Mouse (Mus musculus) spleen, postnatal 36 days (tissue): ENCODE measurements around the gene Syne1.
A peak's percentile ranks its signal among the peaks of the same experiment; 100 is the strongest.

Experiments used
- DNase-seq, 2 experiments: peaks; one replicate each; pipeline ENCODE4 v3.0.0; 2022; ENCODE audit warnings: low spot score in 2 of 2, mixed read lengths in 1 of 2

Syne1 gene

DNA sequence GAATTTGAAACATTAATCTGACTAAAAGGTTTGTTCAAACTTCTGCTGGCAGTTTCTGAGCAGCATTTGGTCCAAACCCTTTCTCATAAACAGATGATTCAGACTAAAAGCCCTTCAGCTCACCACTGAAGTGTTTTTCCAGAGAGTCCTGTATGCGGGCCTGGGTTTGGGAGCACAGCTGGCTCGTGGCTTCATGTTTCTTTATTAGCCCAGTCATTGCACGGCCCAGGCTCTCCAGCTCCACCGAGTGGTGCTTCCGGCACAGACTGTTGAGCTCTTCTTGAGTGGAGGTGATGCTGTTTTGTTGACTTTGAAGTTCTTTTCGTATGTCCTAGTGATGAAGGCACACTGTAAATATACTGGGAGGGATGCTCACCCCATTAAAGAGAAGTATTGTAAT, 245.7 kb downstream of the Syne1 start:
- DNase-seq, result no peak

DNA sequence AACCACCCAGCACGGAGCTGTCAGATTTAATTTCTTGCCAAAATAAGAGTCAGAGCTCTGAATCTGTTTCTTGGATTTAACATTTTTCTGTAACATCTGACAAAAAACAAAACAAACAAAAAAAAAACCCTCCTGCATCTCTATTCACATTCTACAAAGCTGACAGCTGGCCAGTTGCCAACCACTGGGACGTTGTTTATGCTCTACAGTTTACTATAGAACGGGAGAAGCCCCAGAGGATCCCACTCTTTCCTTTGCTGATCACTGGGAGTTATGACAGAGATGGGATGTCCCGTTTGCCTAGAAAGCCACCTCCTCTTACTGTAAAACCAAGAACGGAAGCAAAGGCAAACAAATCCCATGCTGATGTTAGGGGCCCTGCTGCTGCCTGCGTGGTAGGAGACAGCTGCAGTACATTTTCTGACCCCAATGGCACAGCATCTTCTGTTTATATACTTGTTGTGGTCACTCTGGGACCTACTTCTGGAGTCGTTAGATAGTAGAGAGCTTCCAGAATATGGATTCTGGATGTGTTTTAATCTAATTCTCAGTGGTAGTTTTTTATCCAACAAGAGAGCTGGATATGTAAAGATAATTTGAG, 255.9 kb downstream of the Syne1 start:
- DNase-seq, result no peak

GRCm38 (mm10) chr10:5289575-5289909, 261.7 kb downstream of the Syne1 start:
- DNase-seq, result no peak

- DNase-seq, result no peak
Observed at GRCm38 (mm10) chr10:5288716-5289574, 262.3 kb downstream of the Syne1 start.

GRCm38 (mm10) chr10:5288262-5288661, 263.0 kb downstream of the Syne1 start:
- no peak for DNase-seq

GRCm38 (mm10) chr10:5275769-5276168, 275.5 kb downstream of the Syne1 start:
- DNase-seq, result no peak

GRCm38 (mm10) chr10:5270641-5271040, 280.6 kb downstream of the Syne1 start:
- no peak for DNase-seq

DNA sequence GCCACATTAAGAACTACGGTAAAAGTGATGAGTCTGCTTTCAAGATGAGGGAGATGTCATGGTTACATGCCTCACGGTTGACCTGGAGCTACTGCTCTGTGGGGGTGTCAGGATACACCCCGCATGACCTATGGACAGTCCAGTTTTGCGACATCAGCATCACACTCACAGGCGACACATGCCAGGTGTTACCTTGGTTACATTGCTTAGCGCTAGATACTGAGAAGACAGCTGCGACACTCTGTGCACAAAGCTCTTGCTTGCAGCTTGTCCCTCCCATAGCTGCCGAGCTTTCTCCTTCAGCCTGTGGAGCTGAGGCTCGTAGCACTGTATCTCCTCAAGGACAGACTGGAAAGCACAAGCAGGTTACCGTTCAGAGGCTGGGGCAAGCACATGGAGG, 286.9 kb downstream of the Syne1 start:
- DNase-seq, result no peak

DNA sequence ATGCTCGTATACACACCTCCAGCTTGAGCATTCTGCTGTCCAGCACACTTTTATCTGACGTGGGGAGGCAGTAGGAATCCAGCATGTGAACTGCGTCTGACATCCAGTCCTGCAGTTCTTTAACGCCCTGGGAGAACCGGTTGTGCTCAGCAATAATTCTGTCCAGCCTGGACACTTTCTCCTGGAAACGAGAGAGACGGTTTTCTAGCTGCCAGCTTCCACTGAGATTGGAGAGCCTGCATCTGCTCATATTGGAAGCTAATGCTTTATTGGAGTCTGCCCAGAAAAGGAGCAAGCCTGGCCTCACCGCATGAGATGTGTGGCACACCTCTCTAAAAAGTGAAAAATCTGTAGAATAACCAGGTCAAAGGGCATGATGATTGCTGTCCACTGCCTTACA, 288.6 kb downstream of the Syne1 start:
- DNase-seq, result no peak

GRCm38 (mm10) chr10:5256686-5257085, 294.6 kb downstream of the Syne1 start:
- DNase-seq, result no peak

- no peak for DNase-seq
Observed at GRCm38 (mm10) chr10:5253752-5254151, 297.5 kb downstream of the Syne1 start.

- no peak for DNase-seq
Observed at GRCm38 (mm10) chr10:5250702-5251101, 300.6 kb downstream of the Syne1 start.

GRCm38 (mm10) chr10:5239680-5240079, 311.6 kb downstream of the Syne1 start:
- no peak for DNase-seq

DNA sequence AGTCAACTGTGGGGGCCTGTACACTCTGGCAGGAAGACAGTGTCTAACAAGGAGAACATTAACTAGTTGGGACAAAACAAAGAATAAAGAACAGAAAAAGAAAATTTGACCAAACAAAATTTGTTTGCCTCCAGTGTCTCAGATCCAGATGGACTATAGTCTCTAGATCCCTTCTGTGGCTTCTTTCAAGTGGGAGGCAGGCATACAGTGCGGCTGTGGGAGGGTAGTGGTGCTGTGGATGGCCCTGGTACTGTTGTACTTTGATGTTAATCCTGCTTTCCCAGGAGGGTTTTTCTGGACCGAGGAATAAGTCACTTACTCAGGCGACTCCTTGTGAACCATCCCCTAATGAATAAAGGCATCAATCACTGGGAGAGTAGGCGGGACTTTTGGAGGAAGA, 314.4 kb downstream of the Syne1 start:
- DNase-seq, result no peak

GRCm38 (mm10) chr10:5236171-5236570, 315.1 kb downstream of the Syne1 start:
- DNase-seq, result no peak

DNA sequence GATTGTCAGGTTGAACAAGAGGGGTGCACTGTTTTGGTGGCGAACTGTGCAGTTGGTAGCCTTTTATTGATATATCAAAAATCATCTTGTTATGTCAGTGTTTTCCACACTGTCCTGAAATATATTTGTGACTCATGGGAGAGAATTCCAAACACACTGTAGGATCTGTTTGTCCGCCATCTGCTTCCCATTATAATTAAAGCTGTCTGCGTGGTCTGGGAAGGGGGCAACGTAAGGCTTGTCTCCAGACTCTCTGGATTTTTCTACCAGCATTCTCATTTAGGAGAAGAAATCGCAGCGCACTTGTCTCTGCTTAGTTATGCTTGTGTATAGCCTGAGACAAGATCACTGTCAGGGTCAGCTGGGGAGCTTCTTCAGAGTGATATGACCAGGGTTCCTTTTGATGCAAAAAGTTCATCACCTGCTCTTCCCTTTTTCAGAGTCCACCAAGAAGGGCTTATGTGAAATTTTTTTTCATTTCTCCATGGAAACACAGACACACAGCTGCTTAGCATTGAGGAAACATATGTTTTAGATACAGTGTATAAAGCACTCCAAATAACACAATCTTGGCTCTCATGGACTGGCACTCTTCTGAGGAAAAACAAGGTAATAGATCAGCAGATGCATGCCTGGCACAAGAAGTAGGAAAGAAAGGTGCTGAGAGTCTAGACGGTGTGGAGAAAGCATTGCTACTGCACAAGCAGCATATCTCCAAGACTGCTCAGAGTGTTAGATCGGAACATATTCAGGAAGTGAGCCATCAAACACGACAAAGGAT, 316.4 kb downstream of the Syne1 start:
- no peak for DNase-seq

DNA sequence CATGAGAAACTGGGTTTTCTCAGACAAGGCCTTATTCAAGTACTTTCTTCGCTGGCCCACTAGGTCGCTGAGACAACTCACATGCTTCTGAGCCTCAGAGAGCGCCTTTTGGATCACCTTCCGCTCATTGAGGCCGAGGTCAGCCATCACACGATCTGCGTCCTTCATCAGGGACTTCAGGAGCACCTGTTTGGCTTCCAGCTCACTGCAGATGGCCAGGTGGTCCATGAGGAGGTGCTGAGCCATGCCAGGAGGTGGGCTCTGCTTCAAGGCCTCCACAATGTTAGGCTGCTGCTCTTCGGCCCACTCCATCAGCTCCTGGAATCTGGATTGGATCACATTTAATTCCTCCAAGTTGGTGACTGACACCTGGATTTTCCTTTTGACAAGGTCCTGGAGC, 322.2 kb downstream of the Syne1 start:
- DNase-seq, result no peak

GRCm38 (mm10) chr10:5227395-5228076, 323.7 kb downstream of the Syne1 start:
- no peak for DNase-seq

DNA sequence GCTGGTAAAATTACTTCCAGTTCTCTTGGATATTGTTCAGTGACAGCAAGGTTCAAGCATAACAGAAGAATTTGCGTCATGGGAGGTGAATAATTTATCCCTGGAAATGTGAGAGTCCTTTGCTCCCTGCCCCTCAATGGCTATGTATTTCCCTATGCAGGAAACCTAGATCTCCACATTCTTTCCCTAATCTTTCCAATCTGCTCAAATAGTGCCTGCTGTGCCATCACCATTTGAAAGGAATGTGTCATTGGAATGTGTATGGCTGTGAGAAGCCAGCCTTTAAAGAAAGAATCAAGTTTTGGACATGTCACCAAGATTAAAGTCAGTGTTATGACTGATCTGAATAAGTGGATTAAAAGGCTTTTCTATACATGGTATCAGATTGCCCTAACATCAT, 335.3 kb downstream of the Syne1 start:
- no peak for DNase-seq

DNA sequence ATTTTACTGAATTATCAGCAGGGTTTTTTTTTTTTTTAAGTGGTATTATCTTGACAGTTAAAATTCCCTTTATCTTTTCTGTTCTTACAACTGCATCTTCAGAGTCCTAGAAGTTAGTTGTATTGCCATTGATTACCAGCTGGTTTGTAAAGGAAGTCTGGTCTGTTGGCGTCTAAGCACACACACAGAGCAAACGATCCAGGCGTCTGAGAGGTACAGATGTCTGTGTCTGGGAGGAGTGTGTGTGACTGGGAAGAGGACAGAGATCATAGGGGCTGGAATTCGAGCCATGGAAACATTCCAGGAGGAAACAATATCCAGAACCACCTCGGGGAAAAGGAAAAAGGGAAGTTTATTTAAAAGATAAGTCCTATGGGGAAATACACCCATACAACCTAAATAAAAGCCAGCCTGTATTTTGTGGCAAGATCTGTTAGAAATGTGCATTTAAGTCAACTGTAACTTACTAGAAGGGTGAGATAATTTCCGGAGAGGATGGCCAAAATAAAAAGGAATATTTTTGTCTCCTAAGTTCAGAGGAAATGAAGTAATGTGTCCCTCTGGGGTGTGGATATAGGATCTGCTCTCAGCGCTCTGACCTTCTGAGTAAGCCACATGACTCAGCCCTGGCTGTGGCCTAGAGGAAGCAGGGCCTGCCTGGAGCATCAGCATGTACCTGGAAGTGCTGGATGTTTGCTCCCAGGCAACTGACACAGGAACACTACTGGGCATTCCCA, 343.2 kb downstream of the Syne1 start:
- DNase-seq, result no peak

GRCm38 (mm10) chr10:5205977-5206376, 345.3 kb downstream of the Syne1 start:
- DNase-seq, result peak in 1 of 2 experiments; percentile 48
